Mouse (Mus musculus): ENCODE results near the gene Rfx8. TPM values are rescaled to one million over a fixed set of nuclear protein-coding genes. Genes with fewer than 3 reads are reported as not detected.

Gene Rfx8
- polyA plus RNA-seq, 1 experiment, result not detected

DNA sequence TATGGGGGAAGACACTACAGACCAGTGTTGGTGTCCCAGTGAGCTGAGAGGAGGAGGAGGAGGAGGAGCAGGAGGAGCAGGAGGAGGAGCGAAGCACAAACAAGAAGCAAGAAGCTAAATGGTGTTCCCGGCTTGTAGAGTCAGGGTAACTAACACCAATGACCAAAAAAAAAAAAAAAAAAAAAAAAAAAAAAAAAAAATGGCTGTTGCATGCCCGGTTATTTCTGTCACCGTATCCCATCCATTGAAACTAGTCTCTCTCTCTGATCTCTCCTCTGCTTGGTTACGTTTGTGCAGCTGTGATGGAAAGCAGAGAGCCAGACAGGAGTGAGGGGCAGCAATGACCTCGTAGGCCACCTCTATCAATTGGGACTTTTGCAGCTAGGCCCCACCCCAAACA lies 105.3 kb downstream of the Rfx8 start:
- no peak overlapping the region for H3K4me3 ChIP-seq (ENCODE audit: insufficient read depth, low read depth, low read length)

More for the DNA sequence above, 105.3 kb downstream of the Rfx8 start:
- no peak overlapping the region for H3K27ac ChIP-seq (replicated peaks; ENCODE audit: low read depth, low read length)
- H3K4me1 ChIP-seq (ENCODE audit: control insufficient read depth, insufficient read depth, insufficient read length, low read length), result no peaks in the 10 kb centered on the region

Other genes starting within 250 kb of the Rfx8 start
- 6.7 and 8.5 TPM in 2 replicates for gene Tbc1d8, start 242.2 kb downstream of the Rfx8 start, polyA plus RNA-seq (2012; ENCODE audit: insufficient read depth, insufficient read length, missing spikeins)
- gene Cnot11, start 186.0 kb downstream of the Rfx8 start, polyA plus RNA-seq (2012; ENCODE audit: insufficient read depth, insufficient read length, missing spikeins), result 9.6 and 10.3 TPM in 2 replicates
- gene Rnf149, start 143.6 kb downstream of the Rfx8 start, polyA plus RNA-seq (2012; ENCODE audit: insufficient read depth, insufficient read length, missing spikeins), result 13.2 and 17.6 TPM in 2 replicates
- not detected in 2 replicates for gene Creg2, start 69.5 kb downstream of the Rfx8 start, polyA plus RNA-seq (2012; ENCODE audit: insufficient read depth, insufficient read length, missing spikeins)
- not detected in 2 replicates for gene Gm3646, start 84.3 kb upstream of the Rfx8 start, polyA plus RNA-seq (2012; ENCODE audit: insufficient read depth, insufficient read length, missing spikeins)
- 51.3 and 54.7 TPM in 2 replicates for gene Map4k4, start 179.9 kb upstream of the Rfx8 start, polyA plus RNA-seq (2012; ENCODE audit: insufficient read depth, insufficient read length, missing spikeins)

All from brown adipose tissue, adult 24 weeks (tissue).